Mouse (Mus musculus): ENCODE measurements around the gene Slco3a1.

The Slco3a1 gene

GRCm38 (mm10) chr7:74280371-74280770 is 274.2 kb downstream of the Slco3a1 start:
- DNase-seq (ENCODE audit: low spot score), result no peak

- no peak for DNase-seq (ENCODE audit: low spot score)
These were observed 275.2 kb downstream of the Slco3a1 start for GRCm38 (mm10) chr7:74279356-74279755.

DNA sequence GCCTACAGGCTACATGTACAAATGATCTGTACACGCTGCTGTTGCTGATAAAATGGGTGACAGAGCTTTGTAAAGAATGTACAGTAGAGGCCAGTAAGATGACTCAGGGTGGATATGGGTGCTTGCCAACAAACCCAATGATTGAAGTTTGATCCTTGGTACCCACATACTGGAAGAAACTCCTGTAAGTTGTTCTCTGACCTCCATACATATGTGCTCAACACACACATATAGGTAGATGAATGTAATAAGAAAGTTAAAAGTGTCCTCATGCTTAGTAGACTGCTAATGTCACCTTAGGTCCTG is 284.5 kb downstream of the Slco3a1 start:
- no peak for DNase-seq (ENCODE audit: low spot score)

DNA sequence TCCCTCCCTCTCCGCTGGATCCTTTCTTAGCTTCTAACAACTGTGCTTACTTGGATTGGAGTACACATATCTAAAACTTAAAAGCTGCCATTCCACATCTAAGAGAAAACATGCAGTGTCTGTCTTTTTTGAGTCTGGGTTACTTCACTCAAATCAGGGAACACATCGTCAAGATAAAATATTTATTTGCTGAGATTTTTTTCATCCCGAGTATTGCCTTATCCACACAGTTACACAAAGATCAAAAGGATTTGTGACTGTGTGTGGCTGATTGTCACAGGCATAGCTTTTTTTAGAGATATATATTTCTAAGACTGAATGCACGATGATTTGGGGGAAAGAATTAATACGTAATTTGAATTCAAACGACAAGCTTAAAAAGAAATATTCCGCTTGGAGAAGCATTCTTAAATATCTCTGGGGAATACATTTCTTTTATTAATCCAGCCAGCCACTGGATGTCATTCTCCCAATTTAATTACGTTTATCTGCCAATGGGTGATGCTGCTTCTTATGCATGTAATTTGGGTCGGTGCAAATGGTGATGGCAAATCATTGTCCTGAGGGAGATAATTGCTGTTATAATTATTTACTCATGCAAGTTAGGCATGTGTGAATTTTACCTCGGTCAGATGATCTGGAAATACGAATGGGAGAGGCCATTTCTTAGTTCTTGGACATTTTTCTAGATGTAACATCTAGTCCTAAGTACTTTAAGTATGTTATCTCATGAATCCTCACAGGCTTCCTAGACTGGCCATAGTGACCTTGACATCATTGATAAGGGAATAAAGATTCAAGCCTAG is 285.1 kb downstream of the Slco3a1 start:
- no peak for DNase-seq (ENCODE audit: low spot score)

DNA sequence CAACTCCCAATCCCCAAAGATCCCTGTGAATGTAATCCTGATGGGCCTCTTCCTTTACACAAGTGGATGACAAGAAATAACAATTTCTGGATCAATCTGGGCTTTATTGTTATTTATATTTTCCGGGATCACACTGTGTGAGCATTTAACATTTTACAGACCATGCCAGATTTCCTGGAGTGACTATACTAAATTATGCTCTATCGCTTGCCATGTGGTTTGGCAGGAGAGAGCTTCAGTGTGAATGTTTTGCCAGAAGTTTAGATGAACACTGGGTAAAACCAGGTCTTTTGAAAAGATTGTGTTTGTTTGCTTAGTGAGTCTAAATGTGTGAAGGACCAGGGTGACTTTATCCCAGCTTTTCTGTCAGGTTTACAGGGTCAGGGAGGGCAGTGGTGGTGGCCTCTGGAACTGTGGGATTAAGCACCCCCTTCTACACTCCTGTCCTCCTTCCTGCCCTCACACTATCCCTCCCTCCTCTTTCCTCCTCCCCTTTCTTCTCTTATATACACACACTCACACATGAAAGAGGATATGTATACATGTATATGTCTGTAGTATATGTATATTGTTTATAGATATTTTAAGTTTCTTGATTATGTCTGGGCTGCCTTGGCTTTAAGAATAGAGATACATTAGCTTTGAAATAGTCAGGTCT is 287.9 kb downstream of the Slco3a1 start:
- DNase-seq (ENCODE audit: low spot score), result no peak

DNA sequence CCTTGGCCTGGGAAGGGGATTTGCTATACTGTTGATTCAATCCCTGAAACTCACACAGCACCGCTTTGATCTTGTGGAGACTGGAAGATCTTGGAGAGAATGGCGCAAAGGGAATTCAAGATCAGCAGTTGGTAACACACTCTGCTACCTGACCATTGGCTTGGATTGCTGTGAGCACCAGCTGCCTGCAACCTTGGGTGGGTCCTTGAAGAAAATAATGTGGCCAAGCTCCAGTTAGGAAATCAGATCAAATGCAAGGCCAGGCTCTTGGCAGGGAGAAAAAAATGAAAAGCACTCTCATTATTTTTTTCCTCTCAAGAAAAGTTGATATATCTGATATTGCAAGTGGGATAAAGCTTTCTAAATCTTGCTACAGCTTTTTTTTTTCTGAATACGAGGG is 298.3 kb downstream of the Slco3a1 start:
- DNase-seq (ENCODE audit: low spot score), result no peak

DNA sequence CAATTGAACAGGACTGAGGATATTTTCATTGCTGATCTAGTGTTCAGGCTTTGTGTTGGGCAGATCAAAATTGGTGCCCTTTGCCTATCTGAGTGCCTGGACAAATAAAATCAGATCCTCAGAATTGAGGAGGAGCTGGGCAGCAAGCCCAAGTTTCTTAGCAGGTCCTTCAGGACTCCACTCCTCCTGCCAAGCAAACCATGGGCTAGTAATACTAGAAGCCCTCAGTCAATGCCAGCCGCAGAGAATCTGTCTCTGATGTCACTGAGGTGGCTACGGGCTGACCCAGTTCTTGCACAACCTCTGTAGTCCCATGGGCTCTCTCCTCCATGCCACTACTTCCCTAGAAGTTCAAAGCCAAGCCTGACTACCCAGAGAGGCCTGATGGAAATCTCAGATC is 302.5 kb downstream of the Slco3a1 start:
- DNase-seq (ENCODE audit: low spot score), result no peak

DNA sequence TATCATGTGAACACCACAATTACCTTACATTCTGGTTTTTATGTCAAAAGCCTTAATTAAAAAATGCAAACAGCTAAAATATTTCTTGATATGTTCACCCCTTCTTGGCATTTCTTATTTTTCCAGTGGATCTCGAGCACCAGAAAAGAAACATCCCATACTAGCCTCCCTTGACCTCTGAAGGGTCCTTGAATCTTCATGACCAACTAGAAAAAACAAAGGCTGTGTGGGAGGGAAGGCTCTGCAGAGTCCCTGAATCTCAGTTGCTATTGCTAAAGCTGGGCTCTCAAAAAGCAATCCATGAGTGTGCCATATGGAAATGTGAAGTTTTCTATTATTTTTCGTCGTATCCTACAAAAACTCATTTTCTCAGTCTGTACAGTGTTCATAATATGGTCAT is 313.3 kb downstream of the Slco3a1 start:
- no peak for DNase-seq (ENCODE audit: low spot score)

DNA sequence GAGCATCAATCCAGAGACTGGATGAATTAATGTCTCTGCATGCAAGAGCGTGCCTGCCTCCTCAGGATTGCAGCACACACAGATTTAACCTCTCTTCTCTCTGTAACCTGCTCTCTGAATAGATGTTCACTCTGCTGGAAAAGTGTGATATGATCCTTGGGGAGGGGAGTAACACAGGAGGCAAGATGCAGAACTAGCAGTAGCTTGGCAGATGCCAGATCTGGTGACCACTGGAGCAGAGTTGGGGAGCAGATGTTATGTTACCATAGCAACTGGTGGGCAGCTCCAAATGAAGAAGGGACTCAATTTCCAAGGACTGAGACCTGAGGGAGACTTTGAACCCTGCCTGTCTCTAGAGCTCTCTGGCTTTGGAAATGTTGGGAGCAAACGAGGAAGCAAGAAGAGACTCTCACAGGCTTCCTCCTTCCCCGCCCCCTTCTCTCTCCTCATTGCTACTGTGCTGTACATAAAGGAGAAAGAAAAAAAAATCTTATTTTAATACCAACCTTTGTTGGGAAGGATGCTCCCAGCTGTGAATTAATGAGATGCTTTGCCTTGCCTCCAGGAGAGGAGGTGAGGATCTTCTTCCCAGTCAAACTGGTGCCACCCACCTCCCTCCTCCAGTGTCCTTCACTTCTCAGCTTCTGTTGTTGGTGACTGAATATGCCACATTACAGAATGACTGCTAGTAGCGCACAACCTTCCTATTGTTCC is 314.0 kb downstream of the Slco3a1 start:
- peak; percentile 45 for DNase-seq (ENCODE audit: low spot score)

Data from embryo, embryonic 10 days (tissue).